Mouse (Mus musculus) kidney, adult 2 months (tissue): ENCODE measurements at regions not wholly inside any gene's neighbourhood (a gene's known extent, or its start where the extent isn't known, plus 50 kb on each side); places are given as distances from the start of the nearest gene placed in this dataset.

Source experiments
- DNase-seq: peaks from one replicate; pipeline ENCODE4 v3.0.0; 2021
- H3K27ac ChIP-seq: fragments of 200-500 bp; 2 replicates; pipeline ENCODE4 v1.5.1; 2012; ENCODE audit warnings: low read depth, low read length, control low read depth, inconsistent platforms; ENCODE audit not compliant: insufficient read depth
- H3K27me3 ChIP-seq: fragments of 200-500 bp; replicated peaks from 2 replicates; pipeline ENCODE4 v1.6.1; 2012; ENCODE audit warnings: mild to moderate bottlenecking, moderate library complexity, low read length, inconsistent platforms; ENCODE audit not compliant: control insufficient read depth, insufficient read depth
- H3K36me3 ChIP-seq: fragments of 200-500 bp; 2 replicates; pipeline ENCODE4 v1.6.1; 2012; ENCODE audit warnings: mild to moderate bottlenecking, moderate library complexity, low read length, inconsistent platforms; ENCODE audit not compliant: control insufficient read depth, insufficient read depth
- H3K4me1 ChIP-seq: fragments of 200-500 bp; 2 replicates; pipeline ENCODE4 v1.6.1; 2011; ENCODE audit warnings: low read length; ENCODE audit not compliant: control insufficient read depth, insufficient read depth
- H3K4me3 ChIP-seq: fragments of 200-500 bp; 2 replicates; pipeline ENCODE4 v1.5.1; 2011; ENCODE audit warnings: mild to moderate bottlenecking, low read depth, low read length, control low read depth; ENCODE audit not compliant: insufficient read depth
- CTCF ChIP-seq: fragments of 200-500 bp; conservative IDR thresholded peaks from 2 replicates; pipeline ENCODE4 v1.5.1; 2011; ENCODE audit warnings: low read depth, mild to moderate bottlenecking, control low read depth, low read length, moderate library complexity, mixed read lengths; ENCODE audit not compliant: insufficient read depth, insufficient read length
- POLR2A ChIP-seq: fragments of 200-500 bp; IDR thresholded peaks from one replicate; pipeline ENCODE4 v1.6.1; 2011; ENCODE audit warnings: low read depth, low read length, control low read depth
- WGBS: fragments of 180-500 bp; shearing (Covaris S2); methylation state at CpG from one replicate; pipeline ENCODE4 v1.1.7; 2018; 5-methylcytosine and 5-hydroxymethylcytosine counted together

DNA sequence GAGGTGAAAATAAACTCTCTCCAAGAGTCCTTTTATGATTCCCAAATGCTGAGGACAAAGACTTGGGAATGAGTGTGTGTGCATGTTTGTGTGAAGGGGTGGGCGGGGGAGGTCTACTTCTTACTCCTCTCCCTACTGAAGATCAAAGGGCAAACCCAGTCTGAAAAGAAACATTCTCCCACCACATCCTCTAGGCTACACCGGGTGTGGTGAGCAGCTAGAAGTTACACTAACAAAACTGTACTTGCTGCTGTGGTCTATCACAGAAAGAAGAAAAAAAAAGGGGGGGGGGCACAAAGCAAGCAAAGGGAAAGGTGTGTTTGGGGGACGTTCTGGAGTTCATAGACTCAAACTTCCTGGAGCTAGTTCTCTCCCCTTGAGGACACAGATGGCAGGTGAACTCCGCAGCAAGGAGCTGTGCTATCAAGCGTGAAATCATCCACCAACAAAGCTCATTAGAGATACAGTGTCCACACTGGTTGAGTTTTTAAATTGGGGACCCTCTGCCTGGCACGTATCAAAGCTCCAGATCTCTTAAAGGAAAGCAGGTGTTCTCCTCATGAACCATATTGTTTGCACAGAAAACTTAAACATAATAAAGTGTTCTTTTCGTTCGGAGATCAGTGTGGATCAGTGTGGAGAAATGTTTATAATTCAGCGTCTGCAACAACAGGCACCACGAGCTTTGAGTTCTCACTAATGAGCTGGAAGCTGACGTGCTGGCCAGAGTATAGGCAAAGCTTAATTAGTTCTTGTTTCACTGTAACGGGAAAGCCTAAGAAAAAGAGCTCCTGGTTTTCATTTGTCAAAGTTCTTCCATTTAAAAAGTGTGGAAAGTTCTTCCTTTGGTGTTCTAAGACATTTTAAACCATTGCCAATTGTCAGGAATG, 280.7 kb upstream of the Htr2a start:
- no peak for TF ChIP-seq CTCF
- TF ChIP-seq POLR2A: no peak
- H3K27ac ChIP-seq: no peak overlapping the region
- no peaks in the 10 kb centered on the region for H3K27me3 ChIP-seq
- H3K4me1 ChIP-seq: no peaks in the 10 kb centered on the region
- no peak for DNase-seq
- WGBS: 23% methylated on average over 12 of the region's 12 CpGs
- H3K4me3 ChIP-seq: no peak overlapping the region
- no peaks in the 10 kb centered on the region for H3K36me3 ChIP-seq

DNA sequence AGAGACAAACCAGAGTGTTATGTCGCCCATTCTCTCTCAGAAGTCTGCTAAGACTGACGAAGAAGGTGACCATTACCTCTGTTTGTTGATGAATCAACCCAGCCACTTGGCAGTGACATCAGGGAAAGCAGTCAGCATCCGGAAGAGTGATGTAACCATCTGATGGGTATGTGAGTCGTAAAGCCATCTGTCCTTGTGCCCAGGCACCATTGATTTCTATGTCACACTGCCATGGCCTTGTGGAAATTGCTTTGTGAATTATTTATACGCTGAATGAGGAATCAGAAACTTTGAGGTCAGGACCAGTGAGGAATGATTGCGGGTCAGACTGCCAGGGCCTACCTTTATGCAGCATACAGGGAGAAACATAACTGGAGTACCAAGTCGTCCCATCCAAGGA, 256.2 kb upstream of the Htr2a start:
- no peaks in the 10 kb centered on the region for H3K4me1 ChIP-seq
- 81% methylated on average over 7 of the region's 7 CpGs for WGBS
- no peaks in the 10 kb centered on the region for H3K36me3 ChIP-seq
- H3K27ac ChIP-seq: no peak overlapping the region
- DNase-seq: no peak
- no peak overlapping the region for H3K4me3 ChIP-seq
- TF ChIP-seq POLR2A (no peak), CTCF (no peak)
- H3K27me3 ChIP-seq: 0 out of 2 replicates have a peak, but pooled peaks cover 1% of the 10 kb centered on the region

DNA sequence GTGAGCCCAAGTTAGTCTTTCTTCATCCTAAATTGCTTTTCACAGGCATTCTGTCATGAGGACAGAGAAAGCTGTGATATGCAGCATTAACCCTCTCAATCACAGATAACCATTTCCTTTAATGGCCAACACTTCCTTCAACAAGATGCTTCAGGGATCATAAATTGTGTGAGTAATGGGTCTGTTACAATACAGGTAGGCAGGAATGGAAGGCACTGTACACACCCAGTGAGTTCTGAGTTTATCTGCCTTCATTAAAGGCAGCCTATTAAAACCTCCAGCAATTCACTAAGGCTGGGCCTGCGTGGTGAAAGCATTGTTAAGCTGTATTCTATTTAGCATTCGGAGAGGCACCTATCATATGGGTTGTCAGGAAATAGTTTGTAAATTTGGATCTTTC, 248.2 kb upstream of the Htr2a start:
- H3K4me3 ChIP-seq: no peak overlapping the region
- TF ChIP-seq CTCF (no peak), POLR2A (no peak)
- WGBS: 52% methylated on average over 2 of the region's 2 CpGs
- no peak overlapping the region for H3K27ac ChIP-seq
- H3K4me1 ChIP-seq: no peaks in the 10 kb centered on the region
- 0 out of 2 replicates have a peak, but pooled peaks cover 1% of the 10 kb centered on the region for H3K27me3 ChIP-seq
- no peak for DNase-seq
- H3K36me3 ChIP-seq: no peaks in the 10 kb centered on the region

DNA sequence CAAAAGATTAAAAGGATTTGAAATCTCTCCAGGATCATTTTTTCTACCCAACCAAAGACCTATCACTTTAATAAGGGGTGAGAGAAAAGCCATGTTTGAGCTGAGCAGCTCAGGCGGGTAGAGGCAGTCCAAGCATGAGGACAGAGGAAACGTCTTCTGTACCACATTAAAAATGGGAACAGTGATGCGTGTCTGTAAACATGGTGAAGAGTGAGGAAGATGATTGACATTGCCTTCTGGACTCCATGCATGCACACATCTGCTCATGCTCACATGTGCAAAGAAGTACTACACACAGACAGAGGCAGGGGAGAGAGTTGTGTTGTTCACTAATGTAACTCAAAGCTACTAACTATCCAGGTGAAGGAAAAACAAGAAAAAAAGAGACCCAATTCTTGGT, 243.4 kb upstream of the Htr2a start:
- DNase-seq: no peak
- no peak overlapping the region for H3K4me3 ChIP-seq
- no peak overlapping the region for H3K27ac ChIP-seq
- no peaks in the 10 kb centered on the region for H3K36me3 ChIP-seq
- 75% methylated on average over 3 of the region's 3 CpGs for WGBS
- H3K27me3 ChIP-seq: no peaks in the 10 kb centered on the region
- TF ChIP-seq CTCF: no peak
- TF ChIP-seq POLR2A: no peak
- no peaks in the 10 kb centered on the region for H3K4me1 ChIP-seq

DNA sequence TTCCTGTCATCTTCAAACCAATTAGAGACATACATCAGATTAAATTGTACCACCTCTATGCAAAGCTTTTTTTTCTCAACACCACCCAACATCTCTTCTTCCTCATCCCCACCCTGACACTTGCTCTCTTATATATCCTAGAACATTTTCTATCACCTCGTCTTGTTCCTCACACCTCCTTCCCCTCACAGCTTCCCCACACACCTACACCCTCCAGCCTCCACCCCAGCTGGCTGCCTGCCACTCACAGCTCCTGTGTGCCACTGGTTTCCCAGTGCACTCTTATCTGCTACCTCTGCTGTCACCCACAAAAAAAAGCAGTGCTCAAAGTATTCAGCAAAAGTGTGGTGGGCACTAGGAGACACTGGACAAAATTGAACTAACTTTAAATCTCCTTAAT, 231.2 kb upstream of the Htr2a start:
- 56% methylated on average over 1 of the region's 1 CpGs for WGBS
- no peaks in the 10 kb centered on the region for H3K36me3 ChIP-seq
- H3K27ac ChIP-seq: no peak overlapping the region
- TF ChIP-seq CTCF (no peak), POLR2A (no peak)
- H3K4me1 ChIP-seq: no peaks in the 10 kb centered on the region
- no peak for DNase-seq
- H3K27me3 ChIP-seq: no peaks in the 10 kb centered on the region
- H3K4me3 ChIP-seq: no peak overlapping the region

DNA sequence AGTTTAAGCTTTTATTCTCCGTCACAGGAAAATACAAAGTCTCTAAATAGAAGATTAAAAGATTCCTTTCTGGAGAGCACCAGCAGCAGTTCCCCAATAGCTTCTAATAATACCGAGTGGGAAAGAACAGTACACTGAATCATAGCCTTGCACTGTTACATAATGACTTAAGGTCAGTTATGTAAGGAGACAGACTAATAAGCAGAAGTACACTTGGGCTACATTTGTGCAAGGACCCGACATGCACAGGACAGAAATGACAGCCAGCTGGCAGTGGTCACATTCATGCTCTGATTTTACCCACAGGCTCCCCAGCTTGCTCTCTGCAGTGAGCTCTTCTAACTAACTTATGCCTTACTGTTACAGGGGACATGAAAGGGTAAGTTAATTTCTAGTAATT, 212.4 kb upstream of the Htr2a start:
- peak; percentile 2 for DNase-seq
- Histone ChIP-seq H3K4me1 (no peaks in the 10 kb centered on the region), H3K27me3 (no peaks in the 10 kb centered on the region), H3K27ac (no peak overlapping the region), H3K36me3 (no peaks in the 10 kb centered on the region), H3K4me3 (no peak overlapping the region)
- WGBS: 55% methylated on average over 3 of the region's 3 CpGs
- TF ChIP-seq CTCF: no peak
- no peak for TF ChIP-seq POLR2A

DNA sequence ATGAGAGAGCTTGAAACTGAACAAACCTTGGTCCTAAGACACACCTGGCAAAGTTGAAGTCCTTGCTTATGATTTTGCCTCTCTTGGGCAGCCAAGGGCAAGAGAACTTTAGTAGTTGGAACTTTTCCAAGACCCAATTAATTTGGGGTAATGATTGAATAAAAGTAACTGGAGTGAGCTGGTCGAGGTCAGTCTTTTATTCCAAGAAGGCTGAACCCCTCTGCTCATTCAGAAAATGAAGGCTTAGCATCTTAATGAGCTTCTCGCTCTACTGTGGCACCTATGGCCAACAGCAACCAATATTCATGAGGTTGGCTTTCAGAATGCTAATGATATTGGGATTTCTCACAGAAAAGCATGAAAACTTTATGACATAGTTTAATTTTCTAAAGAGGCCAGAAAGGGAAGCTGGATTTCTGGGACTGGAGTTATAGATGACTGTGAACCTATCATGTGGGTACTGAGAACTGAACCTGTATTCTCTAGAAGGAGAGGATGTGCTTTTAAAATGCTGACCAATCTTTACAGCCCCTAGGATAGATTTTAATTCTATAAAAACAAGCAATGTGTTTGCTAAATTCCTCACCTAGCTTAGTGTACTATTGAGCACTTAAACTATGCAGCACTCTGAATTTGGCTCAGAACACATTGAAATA, 176.5 kb upstream of the Htr2a start:
- H3K27ac ChIP-seq: no peak overlapping the region
- H3K4me3 ChIP-seq: no peak overlapping the region
- 23% methylated on average over 2 of the region's 2 CpGs for WGBS
- H3K4me1 ChIP-seq: no peaks in the 10 kb centered on the region
- TF ChIP-seq POLR2A (no peak), CTCF (no peak)
- H3K36me3 ChIP-seq: no peaks in the 10 kb centered on the region
- peak; percentile 70 for DNase-seq
- H3K27me3 ChIP-seq: no peaks in the 10 kb centered on the region
